Mouse (Mus musculus) liver, adult 2 months (tissue): ENCODE data around the gene Ube2h.

ENCODE experiments used
- CTCF ChIP-seq: fragments of 200-500 bp; IDR thresholded peaks from 2 replicates; pipeline ENCODE4 v1.5.1; 2011; ENCODE audit warnings: low read depth, low read length, control low read depth
- POLR2A ChIP-seq: fragments of 200-500 bp; IDR thresholded peaks from 2 replicates; pipeline ENCODE4 v1.6.1; 2011; ENCODE audit warnings: low read length, control low read depth; ENCODE audit not compliant: insufficient read depth; ENCODE audit errors: extremely low read depth

DNA sequence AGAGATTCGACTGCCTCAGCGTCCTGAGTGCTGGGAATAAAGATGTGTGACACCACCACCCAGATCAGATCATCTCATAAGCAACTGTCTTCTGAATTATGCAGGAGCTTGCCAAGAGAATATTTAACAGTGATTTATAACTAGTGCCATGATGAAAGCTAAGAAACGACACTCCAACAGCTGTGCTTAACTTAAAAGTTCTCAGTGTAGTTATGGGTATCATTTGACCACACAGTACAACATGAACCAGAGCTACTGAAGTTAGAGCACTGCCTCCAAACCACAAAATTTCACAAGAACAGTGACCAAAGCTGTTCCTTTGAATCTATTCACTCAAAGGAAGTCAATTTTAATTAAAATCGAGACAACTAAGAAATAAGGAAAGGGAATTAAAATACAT lies 61.4 kb downstream of the Ube2h start:
- TF ChIP-seq CTCF (no peak), POLR2A (no peak)
